In the genomic region with DNA sequence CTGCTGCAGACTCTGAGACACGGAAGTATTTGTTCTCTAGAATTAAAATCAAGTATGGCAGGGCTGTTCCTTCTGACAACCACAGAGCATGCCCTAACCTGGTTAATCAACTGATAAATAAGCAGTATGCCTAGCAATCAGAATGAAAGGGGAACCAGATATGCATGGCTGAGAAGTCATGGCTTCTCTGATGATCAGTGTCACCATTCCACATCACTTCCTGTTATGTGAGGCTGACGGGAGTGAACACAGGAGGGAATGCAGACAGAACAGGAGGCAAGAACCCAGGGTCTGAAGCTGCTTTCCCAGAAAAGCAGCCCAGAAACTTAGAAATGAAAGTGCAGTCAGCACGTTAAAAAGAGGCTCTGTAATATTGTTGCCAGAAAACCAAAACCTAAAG, we compare ENCODE assay signal across 23 mouse cellular contexts. TPM values are rescaled to one million over a fixed set of nuclear protein-coding genes. Genes with fewer than 3 reads are reported as not detected.
DNase-seq lines count a peak whose midpoint lies in the region; ATAC-seq and TF ChIP-seq lines count a peak whose summit lies in the region.
"Had no signal": no experiment of that assay in that cellular context is flagged by ENCODE, and none has a peak within 500 bp of the region (broad histone marks: within the 10 kb centered on the region; RNA-seq: fewer than 3 reads in every experiment).

No protein-coding gene starts in this region.

- no peaks in the 10 kb centered on the region for H3K27me3 ChIP-seq in megakaryocyte, embryonic 14.5 days (replicated peaks)
- no peaks in the 10 kb centered on the region for H3K27me3 ChIP-seq in MEL (ENCODE audit: control insufficient read depth in 1 of 2, insufficient read depth in 2 of 2, low read length in 2 of 2)
- H3K27me3 ChIP-seq in midbrain, embryonic 16.5 days (ENCODE audit: control insufficient read depth, insufficient read depth, low read depth, low read length) = no peaks in the 10 kb centered on the region
- H3K27me3 ChIP-seq: forebrain, embryonic 13.5 days; hindbrain, embryonic 12.5 days; hindbrain, embryonic 15.5 days had no signal

- no peak for TF ChIP-seq POLR2A in MEL (IDR thresholded peaks at IDR 0.05; ENCODE audit: control insufficient read depth in 1 of 2, insufficient read depth in 1 of 2, low read depth in 1 of 2, low read length in 2 of 2, poor library complexity in 1 of 2)

- no peak for TF ChIP-seq RAD21 in MEL (IDR thresholded peaks at IDR 0.05; ENCODE audit: low read depth, low read length)

- H3K36me3 ChIP-seq in megakaryocyte, embryonic 14.5 days (replicated peaks; ENCODE audit: low read length) = peaks cover 67% of the 10 kb centered on the region
- H3K36me3 ChIP-seq in MEL (ENCODE audit: control insufficient read depth in 1 of 2, insufficient read depth in 2 of 2, low read length in 2 of 2) = peaks cover 0 to 22% of the 10 kb centered on the region in 2 experiments; a peak in 2 of 4 replicates
- H3K36me3 ChIP-seq in midbrain, embryonic 16.5 days (ENCODE audit: control insufficient read depth, insufficient read depth, low read length) = peaks cover 40% of the 10 kb centered on the region

- no peaks in the 10 kb centered on the region for H3K79me2 ChIP-seq in MEL (ENCODE audit: control insufficient read depth, insufficient read depth, low read length, poor library complexity)

- DNase-seq in A20 (ENCODE audit: low read depth, low spot score) = peak; percentile 85
- DNase-seq in MEL (ENCODE audit: low read depth, low spot score) = peak; percentile 76
- no peak for DNase-seq in right cerebral cortex, postnatal 36 days (ENCODE audit: low spot score in 2 of 2)
- DNase-seq in cerebellum, adult 9-11 months = no peak
- DNase-seq: adrenal gland, adult 2 months; adrenal gland, postnatal 14 days; cerebellum, adult 11-12 months; cerebellum, adult 8-10 months; cerebellum, postnatal 14 days; gastrocnemius, postnatal 10 days; gastrocnemius, postnatal 36 days; heart, adult 11 months had no signal

- H3K9me3 ChIP-seq in megakaryocyte, embryonic 14.5 days = no peaks in the 10 kb centered on the region
- no peaks in the 10 kb centered on the region for H3K9me3 ChIP-seq in MEL (replicated peaks; ENCODE audit: insufficient read depth, low read length)
- H3K9me3 ChIP-seq in midbrain, embryonic 16.5 days (replicated peaks; ENCODE audit: control insufficient read depth, low read length, poor library complexity, severe bottlenecking) = no peaks in the 10 kb centered on the region
- H3K9me3 ChIP-seq: forebrain, embryonic 10.5 days; forebrain, embryonic 13.5 days; hindbrain, embryonic 12.5 days; hindbrain, embryonic 15.5 days had no signal

- WGBS in midbrain, embryonic 16.5 days = 87% methylated on average over 3 of the region's 3 CpGs

- H3K27ac ChIP-seq in MEL (ENCODE audit: control insufficient read depth, low read depth, low read length) = peak overlapping the region; percentile 15; the same call in 1 of the 2 replicates
- no peak overlapping the region for H3K27ac ChIP-seq in midbrain, embryonic 16.5 days (ENCODE audit: low read length)
- H3K27ac ChIP-seq: forebrain, embryonic 10.5 days; forebrain, embryonic 13.5 days; hindbrain, embryonic 12.5 days; hindbrain, embryonic 15.5 days had no signal

- peak; percentile 29 to 44; a peak in 1 of 4 replicates for TF ChIP-seq EP300 in MEL (IDR thresholded peaks at IDR 0.05; ENCODE audit: low read depth in 1 of 2, low read length in 2 of 2)

- no peak overlapping the region for H3K4me2 ChIP-seq in midbrain, embryonic 16.5 days (ENCODE audit: low read length)
- H3K4me2 ChIP-seq: forebrain, embryonic 13.5 days; heart, embryonic 11.5 days; hindbrain, embryonic 12.5 days; hindbrain, embryonic 15.5 days had no signal

- H3K4me1 ChIP-seq in megakaryocyte, embryonic 14.5 days = peaks cover 50% of the 10 kb centered on the region
- H3K4me1 ChIP-seq in MEL (ENCODE audit: control insufficient read depth in 1 of 2, insufficient read depth in 2 of 2, low read length in 2 of 2) = peaks cover 5 to 21% of the 10 kb centered on the region in 2 experiments
- H3K4me1 ChIP-seq in midbrain, embryonic 16.5 days (ENCODE audit: control insufficient read depth, insufficient read depth, low read length) = no peaks in the 10 kb centered on the region
- H3K4me1 ChIP-seq: forebrain, embryonic 10.5 days; forebrain, embryonic 13.5 days; hindbrain, embryonic 15.5 days had no signal

- H3K4me3 ChIP-seq in megakaryocyte, embryonic 14.5 days (replicated peaks) = peak overlapping the region; percentile 24
- H3K4me3 ChIP-seq in MEL (ENCODE audit: control insufficient read depth in 1 of 2, insufficient read depth in 1 of 2, low read depth in 2 of 2, low read length in 2 of 2) = no peak overlapping the region
- no peak overlapping the region for H3K4me3 ChIP-seq in midbrain, embryonic 16.5 days (ENCODE audit: low read depth, low read length)
- H3K4me3 ChIP-seq: forebrain, embryonic 10.5 days; forebrain, embryonic 13.5 days; hindbrain, embryonic 12.5 days; hindbrain, embryonic 15.5 days had no signal

- no peak for TF ChIP-seq CTCF in MEL (IDR thresholded peaks at IDR 0.05 in 2 of 3, conservative IDR thresholded peaks at IDR 0.05 in 1 of 3; ENCODE audit: control insufficient read depth in 1 of 3, insufficient read depth in 1 of 3, low read depth in 2 of 3, low read length in 3 of 3, poor library complexity in 1 of 3, severe bottlenecking in 1 of 3)

- ATAC-seq in megakaryocyte, adult 5-6 weeks (ENCODE audit: poor library complexity, severe bottlenecking) = no peak
- ATAC-seq in neutrophil, adult 5-6 weeks (ENCODE audit: extremely low read depth, insufficient number of reproducible peaks, low FRiP score, poor library complexity, severe bottlenecking) = peak; percentile 60
- ATAC-seq in midbrain, embryonic 16.5 days = no peak
- ATAC-seq: CD4-positive, CD25-positive, alpha-beta regulatory T cell, adult 4 months; forebrain, embryonic 13.5 days; forebrain, embryonic 16.5 days had no signal

- H3K9ac ChIP-seq in MEL (ENCODE audit: control insufficient read depth, low read depth, low read length, poor library complexity, severe bottlenecking) = no peak overlapping the region
- no peak overlapping the region for H3K9ac ChIP-seq in midbrain, embryonic 16.5 days (ENCODE audit: low read depth, low read length)
- H3K9ac ChIP-seq: forebrain, embryonic 13.5 days; hindbrain, embryonic 12.5 days; hindbrain, embryonic 15.5 days had no signal

TF ChIP-seq in MEL, 35 proteins besides CTCF, POLR2A, EP300 and RAD21:
- TF ChIP-seq ELF1 (IDR thresholded peaks at IDR 0.05; ENCODE audit: low read depth, low read length) = peak; percentile 9; the same call in 1 of the 2 replicates
- peak; percentile 50; the same call in 1 of the 2 replicates for TF ChIP-seq RCOR1 (IDR thresholded peaks at IDR 0.05; ENCODE audit: low read depth, low read length)
- TF ChIP-seq SIN3A (IDR thresholded peaks at IDR 0.05; ENCODE audit: low read length) = 0 out of 2 replicates have a peak, but pooled peaks have one; percentile 11
- TF ChIP-seq GATA1 (IDR thresholded peaks at IDR 0.05; ENCODE audit: low read depth, low read length) = peak; percentile 61; the same call in 1 of the 2 replicates
- no peak for TF ChIP-seq KAT2A (conservative IDR thresholded peaks at IDR 0.05; ENCODE audit: low read depth, low read length)
- TF ChIP-seq USF2 (IDR thresholded peaks at IDR 0.05; ENCODE audit: borderline replicate concordance in 1 of 2, insufficient read depth in 1 of 2, low read depth in 1 of 2, low read length in 2 of 2) = no peak

RNA-seq across cellular contexts. Expression of gene Acp6, which starts 47.9 kb away (rescaled TPM):
- 6.1 and 14.1 TPM in 2 replicates for polyA plus RNA-seq in megakaryocyte, embryonic 14.5 days (2012; ENCODE audit: insufficient read depth, low replicate concordance)
- 13.5 and 16.2 TPM in 2 replicates for total RNA-seq in megakaryocyte, adult 5-6 weeks (2015)
- total RNA-seq in megakaryocyte, adult 5-6 weeks (2017) = 7.5 and 15.1 TPM in 2 replicates
- total RNA-seq in MEL (2012; rRNA removed) = 27.7 and 34.4 TPM in 2 replicates
- polyA plus RNA-seq in MEL (2012; ENCODE audit: insufficient read depth in 1 of 2, insufficient read length in 2 of 2, low read depth in 1 of 2, low replicate concordance in 2 of 2, missing spikeins in 1 of 2) = 10 to 100 TPM in 1 of 2 experiments, not detected in 1; 66.9 TPM
- 23.9 and 39.8 TPM in 2 replicates for total RNA-seq in neutrophil, adult 5-6 weeks (2017)
- polyA plus RNA-seq in midbrain, embryonic 16.5 days (2015; fragmentation: Nextera tagmentation; extraction: Ambion mirVana) = 17.9 and 24.8 TPM in 2 replicates

Comparison
In these comparisons a context has a peak if more than half of its experiments do, and no peak if none do; other contexts are left out.
1. DNase-seq: peak in A20 (single experiment) and MEL (single experiment); none in right cerebral cortex, postnatal 36 days (0 of 2) and cerebellum, adult 9-11 months (single experiment).